Mouse (Mus musculus): Measurements from ENCODE around the gene Foxp2. TPM values are rescaled to one million over a fixed set of nuclear protein-coding genes. Genes with fewer than 3 reads are reported as not detected.

Gene Foxp2
- polyA plus RNA-seq, 1 experiment: 0.01 TPM

DNA sequence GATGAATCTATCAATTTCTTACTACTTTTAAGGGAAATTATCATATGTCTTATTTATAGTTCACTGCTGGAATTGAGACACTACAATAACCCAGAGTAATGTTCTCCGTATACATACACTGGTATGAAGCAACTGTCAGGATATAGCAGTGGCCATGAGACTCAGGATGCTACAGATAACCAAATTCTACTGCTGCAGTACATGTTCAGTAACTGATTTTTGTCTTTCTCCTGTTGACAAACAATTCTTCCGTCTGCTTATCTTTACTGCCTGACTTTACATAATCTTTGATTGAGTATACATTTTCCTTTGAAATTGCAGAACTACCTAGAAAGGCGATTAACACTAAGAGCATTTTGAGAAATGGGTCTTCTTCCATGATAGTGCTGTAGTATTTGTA lies 127.3 kb downstream of the Foxp2 start:
- no peak overlapping the region for H3K4me3 ChIP-seq (replicated peaks)
- peaks cover 16% of the 10 kb centered on the region for H3K4me1 ChIP-seq (ENCODE audit: control insufficient read depth)
- no peaks in the 10 kb centered on the region for H3K36me3 ChIP-seq (ENCODE audit: control insufficient read depth)
- TF ChIP-seq TAL1 (IDR thresholded peaks at IDR 0.05; ENCODE audit: low read length): no peak
- no peak for TF ChIP-seq GATA1 (IDR thresholded peaks at IDR 0.05; ENCODE audit: low read length)
- H3K27me3 ChIP-seq (ENCODE audit: control insufficient read depth): no peaks in the 10 kb centered on the region
- H3K9me3 ChIP-seq (ENCODE audit: control insufficient read depth, low read length): no peaks in the 10 kb centered on the region

DNA sequence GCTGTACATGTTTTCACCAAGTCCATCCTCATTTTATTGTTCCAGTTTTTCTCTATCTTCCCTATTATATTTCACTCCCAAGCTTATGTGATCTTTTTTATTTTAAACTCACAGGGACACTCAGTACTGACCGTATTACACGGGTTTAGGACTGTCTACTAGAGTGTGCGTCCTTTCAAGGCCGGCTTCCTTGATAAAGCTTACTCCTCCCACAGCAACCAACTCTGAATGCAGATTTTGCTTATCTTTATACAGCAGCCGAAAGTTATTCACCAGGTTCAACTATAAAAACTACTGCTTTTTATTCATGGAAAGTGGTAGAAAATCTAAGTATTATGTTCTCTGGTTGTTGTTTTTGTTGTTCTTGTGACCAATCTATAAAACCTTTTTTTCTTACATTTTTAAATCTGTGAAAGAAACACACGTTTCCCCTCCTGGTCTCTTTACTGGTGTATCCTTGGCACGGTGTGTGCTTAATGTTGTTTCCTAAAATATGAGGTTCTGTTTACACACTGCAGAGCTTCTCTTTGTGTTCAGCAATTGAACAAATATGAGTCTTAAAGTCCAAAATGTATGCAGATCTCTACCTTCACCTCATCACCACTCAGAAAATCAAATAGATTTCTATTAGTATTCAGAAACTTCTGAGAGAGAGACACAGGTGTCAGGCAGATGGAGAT lies 128.4 kb downstream of the Foxp2 start:
- no peak overlapping the region for H3K4me3 ChIP-seq (replicated peaks)
- peaks cover 16% of the 10 kb centered on the region for H3K4me1 ChIP-seq (ENCODE audit: control insufficient read depth)
- H3K36me3 ChIP-seq (ENCODE audit: control insufficient read depth): no peaks in the 10 kb centered on the region
- no peaks in the 10 kb centered on the region for H3K9me3 ChIP-seq (ENCODE audit: control insufficient read depth, low read length)
- TF ChIP-seq GATA1 (IDR thresholded peaks at IDR 0.05; ENCODE audit: low read length) (no peak), TAL1 (IDR thresholded peaks at IDR 0.05; ENCODE audit: low read length) (peak; percentile 32; the same call in 1 of the 3 replicates)
- H3K27me3 ChIP-seq (ENCODE audit: control insufficient read depth): no peaks in the 10 kb centered on the region

DNA sequence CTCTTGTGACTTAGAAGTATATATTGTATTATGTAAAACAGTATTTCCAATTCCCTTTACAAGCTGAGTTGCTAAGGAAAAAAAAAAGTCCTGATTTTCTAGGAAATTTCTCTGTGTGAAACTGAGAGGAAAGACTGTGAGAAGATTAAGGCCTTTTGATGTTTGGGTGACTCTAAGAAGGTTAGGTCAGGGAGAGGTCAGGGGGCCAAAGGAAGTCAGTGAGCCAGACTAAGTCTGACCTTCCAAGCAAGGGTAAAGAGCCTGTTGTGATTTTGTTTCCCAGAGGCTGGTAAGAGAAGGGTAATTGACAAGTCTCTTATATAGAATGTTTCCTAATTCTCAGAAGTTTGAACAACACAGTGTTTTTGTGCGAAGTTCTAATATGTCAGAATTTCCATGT lies 162.1 kb downstream of the Foxp2 start:
- H3K4me3 ChIP-seq (replicated peaks): no peak overlapping the region
- H3K4me1 ChIP-seq (ENCODE audit: control insufficient read depth): no peaks in the 10 kb centered on the region
- H3K36me3 ChIP-seq (ENCODE audit: control insufficient read depth): no peaks in the 10 kb centered on the region
- TF ChIP-seq GATA1 (IDR thresholded peaks at IDR 0.05; ENCODE audit: low read length) (no peak), TAL1 (IDR thresholded peaks at IDR 0.05; ENCODE audit: low read length) (no peak)
- no peaks in the 10 kb centered on the region for H3K27me3 ChIP-seq (ENCODE audit: control insufficient read depth)
- no peaks in the 10 kb centered on the region for H3K9me3 ChIP-seq (ENCODE audit: control insufficient read depth, low read length)

DNA sequence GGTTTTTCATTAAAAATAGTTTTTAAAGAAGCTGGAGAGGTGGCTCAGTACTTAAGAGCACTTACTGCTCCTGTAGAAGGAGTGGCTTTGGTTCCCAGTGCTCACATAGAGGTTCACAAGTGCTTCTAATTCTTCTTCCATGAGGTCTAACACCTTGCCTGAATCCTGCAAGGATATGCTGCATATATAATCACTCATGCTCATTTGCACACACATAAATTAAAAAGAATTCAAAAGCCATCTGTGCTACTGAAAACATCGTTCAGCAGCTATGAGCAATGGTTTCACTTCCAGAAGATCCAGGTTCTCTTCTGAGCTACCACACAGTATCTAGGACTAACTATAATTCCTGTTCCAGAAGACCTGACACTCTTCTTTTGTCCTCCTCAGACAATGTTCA lies 200.4 kb downstream of the Foxp2 start:
- no peaks in the 10 kb centered on the region for H3K36me3 ChIP-seq (ENCODE audit: control insufficient read depth)
- TF ChIP-seq TAL1 (IDR thresholded peaks at IDR 0.05; ENCODE audit: low read length): no peak
- TF ChIP-seq GATA1 (IDR thresholded peaks at IDR 0.05; ENCODE audit: low read length): no peak
- H3K4me1 ChIP-seq (ENCODE audit: control insufficient read depth): no peaks in the 10 kb centered on the region
- no peak overlapping the region for H3K4me3 ChIP-seq (replicated peaks)
- no peaks in the 10 kb centered on the region for H3K9me3 ChIP-seq (ENCODE audit: control insufficient read depth, low read length)
- H3K27me3 ChIP-seq (ENCODE audit: control insufficient read depth): no peaks in the 10 kb centered on the region

DNA sequence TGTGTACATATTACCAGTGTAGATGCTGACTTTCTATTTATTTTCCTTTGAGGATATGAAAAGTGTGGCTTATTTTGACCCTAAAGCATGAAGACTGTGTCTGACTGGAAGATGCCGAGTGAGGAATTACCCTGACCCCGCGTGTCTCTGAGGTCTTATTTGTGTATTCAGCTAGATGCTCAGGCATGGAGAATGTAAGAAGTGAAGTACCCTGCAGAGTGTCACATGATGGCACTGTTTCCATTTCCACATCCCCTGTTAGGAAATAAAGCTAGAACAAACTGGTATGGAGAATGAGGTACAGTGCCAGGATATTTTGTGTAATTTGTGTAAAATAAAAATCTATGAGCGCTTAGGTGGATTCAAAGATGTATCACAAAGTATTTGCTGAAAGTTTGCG lies 219.8 kb downstream of the Foxp2 start:
- no peak overlapping the region for H3K4me3 ChIP-seq (replicated peaks)
- no peaks in the 10 kb centered on the region for H3K9me3 ChIP-seq (ENCODE audit: control insufficient read depth, low read length)
- H3K4me1 ChIP-seq (ENCODE audit: control insufficient read depth): no peaks in the 10 kb centered on the region
- no peaks in the 10 kb centered on the region for H3K36me3 ChIP-seq (ENCODE audit: control insufficient read depth)
- TF ChIP-seq GATA1 (IDR thresholded peaks at IDR 0.05; ENCODE audit: low read length) (no peak), TAL1 (IDR thresholded peaks at IDR 0.05; ENCODE audit: low read length) (no peak)
- no peaks in the 10 kb centered on the region for H3K27me3 ChIP-seq (ENCODE audit: control insufficient read depth)

DNA sequence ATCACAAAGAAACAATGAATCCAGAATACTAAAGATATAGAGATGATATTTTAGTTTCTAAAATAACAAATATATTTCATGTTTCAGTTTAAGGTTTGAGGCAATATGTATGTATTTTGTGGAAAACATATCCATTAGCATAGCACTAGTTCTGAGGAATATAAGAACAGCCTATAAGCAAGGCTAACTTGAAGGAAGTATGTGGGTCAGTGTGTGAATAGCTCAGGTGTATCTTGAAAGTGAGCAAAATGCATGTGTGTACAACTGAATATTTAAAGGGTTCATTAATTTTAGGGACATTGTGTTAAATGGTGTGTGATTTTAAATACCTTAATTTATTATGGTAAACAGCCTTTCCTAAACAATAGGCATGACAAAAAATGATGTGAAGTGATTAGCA lies 220.2 kb downstream of the Foxp2 start:
- no peaks in the 10 kb centered on the region for H3K4me1 ChIP-seq (ENCODE audit: control insufficient read depth)
- H3K4me3 ChIP-seq (replicated peaks): no peak overlapping the region
- TF ChIP-seq GATA1 (IDR thresholded peaks at IDR 0.05; ENCODE audit: low read length) (no peak), TAL1 (IDR thresholded peaks at IDR 0.05; ENCODE audit: low read length) (no peak)
- H3K27me3 ChIP-seq (ENCODE audit: control insufficient read depth): no peaks in the 10 kb centered on the region
- H3K36me3 ChIP-seq (ENCODE audit: control insufficient read depth): no peaks in the 10 kb centered on the region
- H3K9me3 ChIP-seq (ENCODE audit: control insufficient read depth, low read length): no peaks in the 10 kb centered on the region

DNA sequence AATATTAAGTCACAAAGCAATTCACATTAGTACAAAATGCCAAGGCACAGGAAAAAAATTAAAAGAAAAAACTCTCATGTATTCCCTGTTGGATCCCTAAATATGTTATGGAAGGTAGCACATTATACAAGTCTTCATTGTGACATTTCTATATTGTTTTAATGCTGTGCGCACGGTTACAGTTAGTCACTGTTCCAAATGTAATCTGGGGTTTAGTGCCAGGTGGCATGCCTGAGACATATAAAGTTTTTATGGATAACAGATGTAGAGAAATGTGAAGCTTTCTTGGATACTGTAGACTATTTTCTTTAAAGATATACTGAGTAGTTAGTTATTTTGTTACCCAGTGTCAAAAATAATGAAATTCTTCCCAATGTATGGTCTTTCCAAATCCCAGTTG lies 229.0 kb downstream of the Foxp2 start:
- TF ChIP-seq GATA1 (IDR thresholded peaks at IDR 0.05; ENCODE audit: low read length) (no peak), TAL1 (IDR thresholded peaks at IDR 0.05; ENCODE audit: low read length) (no peak)
- Histone ChIP-seq H3K9me3 (ENCODE audit: control insufficient read depth, low read length) (no peaks in the 10 kb centered on the region), H3K36me3 (ENCODE audit: control insufficient read depth) (no peaks in the 10 kb centered on the region), H3K27me3 (ENCODE audit: control insufficient read depth) (no peaks in the 10 kb centered on the region), H3K4me3 (replicated peaks) (no peak overlapping the region), H3K4me1 (ENCODE audit: control insufficient read depth) (no peaks in the 10 kb centered on the region)

DNA sequence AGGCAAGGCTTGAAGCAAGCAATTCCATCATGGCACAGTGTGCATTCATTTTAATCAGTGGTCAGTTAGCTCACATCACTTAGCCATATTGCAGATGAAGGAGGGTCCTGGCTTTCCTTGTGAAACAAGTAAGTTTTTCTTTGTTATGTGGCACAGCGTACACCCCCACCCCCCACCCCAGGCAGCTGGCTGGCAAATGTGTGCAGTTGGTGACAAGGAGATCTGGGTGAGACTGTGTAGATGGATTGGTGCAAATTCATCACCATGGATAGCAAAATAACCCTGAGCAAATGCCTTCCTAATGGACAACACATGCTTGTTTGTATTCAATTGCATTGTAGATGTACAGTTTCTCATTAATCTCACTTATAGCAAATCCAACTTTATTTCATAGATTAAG lies 240.9 kb downstream of the Foxp2 start:
- Histone ChIP-seq H3K9me3 (ENCODE audit: control insufficient read depth, low read length) (no peaks in the 10 kb centered on the region), H3K4me3 (replicated peaks) (no peak overlapping the region), H3K27me3 (ENCODE audit: control insufficient read depth) (no peaks in the 10 kb centered on the region), H3K4me1 (ENCODE audit: control insufficient read depth) (no peaks in the 10 kb centered on the region), H3K36me3 (ENCODE audit: control insufficient read depth) (no peaks in the 10 kb centered on the region)
- no peak for TF ChIP-seq GATA1 (IDR thresholded peaks at IDR 0.05; ENCODE audit: low read length)
- no peak for TF ChIP-seq TAL1 (IDR thresholded peaks at IDR 0.05; ENCODE audit: low read length)

DNA sequence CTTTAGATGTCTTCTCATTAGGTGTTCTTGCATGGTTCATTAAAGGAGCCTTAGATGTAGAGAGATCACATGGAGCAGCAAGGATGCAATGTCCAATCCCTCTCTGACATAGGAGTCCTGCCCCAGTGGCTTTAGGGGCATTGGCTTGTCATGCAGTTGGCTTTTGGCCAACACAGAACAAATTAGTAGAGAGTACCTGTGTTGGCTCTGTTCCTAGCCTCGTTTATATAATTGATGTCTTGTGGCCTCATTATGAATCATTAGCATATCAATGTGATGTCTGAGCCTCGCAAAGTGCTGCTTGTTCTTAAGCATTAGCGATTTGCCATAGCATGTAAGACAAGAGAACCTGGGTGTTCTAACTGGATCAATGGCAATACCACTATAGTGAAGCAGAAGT lies 250.5 kb downstream of the Foxp2 start:
- H3K27me3 ChIP-seq (ENCODE audit: control insufficient read depth): no peaks in the 10 kb centered on the region
- no peak for TF ChIP-seq TAL1 (IDR thresholded peaks at IDR 0.05; ENCODE audit: low read length)
- no peak for TF ChIP-seq GATA1 (IDR thresholded peaks at IDR 0.05; ENCODE audit: low read length)
- no peaks in the 10 kb centered on the region for H3K9me3 ChIP-seq (ENCODE audit: control insufficient read depth, low read length)
- no peaks in the 10 kb centered on the region for H3K4me1 ChIP-seq (ENCODE audit: control insufficient read depth)
- H3K36me3 ChIP-seq (ENCODE audit: control insufficient read depth): no peaks in the 10 kb centered on the region
- H3K4me3 ChIP-seq (replicated peaks): no peak overlapping the region

DNA sequence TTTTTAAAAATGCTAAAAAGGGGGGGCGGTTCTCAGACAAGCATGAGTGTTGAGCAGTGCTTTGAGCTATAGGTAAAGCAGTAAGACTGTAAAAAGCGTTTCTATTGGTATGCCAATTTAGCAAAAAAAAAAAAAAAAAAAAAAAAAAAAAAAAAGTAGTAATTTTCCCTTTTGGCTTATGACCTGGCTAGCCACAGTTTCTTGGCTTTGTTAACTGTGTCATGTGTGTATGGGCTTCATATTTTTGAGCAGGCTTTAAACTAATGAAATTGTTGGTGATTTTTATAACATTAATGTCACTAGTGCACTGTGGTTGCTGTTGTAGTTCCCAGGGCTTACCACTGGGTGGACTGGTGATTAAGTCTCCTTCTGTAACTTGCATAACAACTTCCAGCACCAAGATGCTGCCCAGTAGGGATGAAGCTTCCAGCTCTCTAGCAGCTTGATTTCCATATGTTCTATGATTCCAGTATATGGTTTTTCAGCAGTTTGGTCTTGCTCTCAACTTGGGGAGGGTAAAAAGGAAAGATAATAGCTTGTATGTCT lies 262.4 kb downstream of the Foxp2 start:
- Histone ChIP-seq H3K9me3 (ENCODE audit: control insufficient read depth, low read length) (no peaks in the 10 kb centered on the region), H3K4me1 (ENCODE audit: control insufficient read depth) (no peaks in the 10 kb centered on the region), H3K4me3 (replicated peaks) (no peak overlapping the region), H3K27me3 (ENCODE audit: control insufficient read depth) (no peaks in the 10 kb centered on the region), H3K36me3 (ENCODE audit: control insufficient read depth) (no peaks in the 10 kb centered on the region)
- no peak for TF ChIP-seq TAL1 (IDR thresholded peaks at IDR 0.05; ENCODE audit: low read length)
- TF ChIP-seq GATA1 (IDR thresholded peaks at IDR 0.05; ENCODE audit: low read length): no peak

Measured in erythroblast, embryonic 14.5 days (primary cell).